Mouse (Mus musculus) urinary bladder, adult 2 months (tissue): ENCODE measurements around the gene AC129217.1. TPM values are rescaled to one million over a fixed set of nuclear protein-coding genes. Genes with fewer than 3 reads are reported as not detected.

Experiments used
- DNase-seq: peaks from one replicate; pipeline ENCODE4 v3.0.0; 2022; ENCODE audit warnings: low spot score
- polyA plus RNA-seq: library from polyadenylated mRNA; depleted of rRNA; stranded (reverse); fragments of >200 nt; gene quantifications from 2 replicates; pipeline ENCODE4 v1.2.3, GENCODE M21; 2012; rRNA removed

The AC129217.1 gene
- 0.40 and 1.5 TPM in 2 replicates for polyA plus RNA-seq

- no peak for DNase-seq
Measured at GRCm38 (mm10) chr19:8829660-8830059, at the start of gene AC129217.1. Gene AC129217.1 (plus strand): TSS chr19:8829773.

- DNase-seq = peak; percentile 79
Measured at GRCm38 (mm10) chr19:8786008-8786781, 43.4 kb upstream of the AC129217.1 start, which contains the start of gene Taf6l. Gene Taf6l (minus strand): TSS chr19:8786417.

DNA sequence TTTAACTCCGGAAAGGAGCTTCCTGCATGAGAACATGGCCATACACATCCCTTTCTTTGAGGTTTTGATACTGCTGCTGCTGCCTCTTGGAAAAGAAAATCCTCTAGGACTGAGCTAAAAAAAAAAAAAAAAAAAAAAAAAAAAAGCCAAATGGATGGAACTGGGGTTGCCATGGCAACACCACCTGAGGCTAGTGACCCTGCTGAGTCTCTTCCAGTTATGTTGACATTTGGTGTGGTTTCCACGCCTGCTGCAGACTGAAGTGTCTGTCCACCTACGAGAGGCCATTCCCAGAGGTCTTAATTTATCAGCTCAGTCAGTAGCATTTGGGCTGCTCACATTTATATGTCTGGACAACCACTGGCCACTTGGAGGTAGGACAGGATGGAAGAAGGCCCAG is 41.1 kb upstream of the AC129217.1 start:
- no peak for DNase-seq

- DNase-seq = no peak
Measured at GRCm38 (mm10) chr19:8789171-8789570, 40.4 kb upstream of the AC129217.1 start.

- DNase-seq = no peak
Measured at GRCm38 (mm10) chr19:8790171-8790570, 39.4 kb upstream of the AC129217.1 start.

DNA sequence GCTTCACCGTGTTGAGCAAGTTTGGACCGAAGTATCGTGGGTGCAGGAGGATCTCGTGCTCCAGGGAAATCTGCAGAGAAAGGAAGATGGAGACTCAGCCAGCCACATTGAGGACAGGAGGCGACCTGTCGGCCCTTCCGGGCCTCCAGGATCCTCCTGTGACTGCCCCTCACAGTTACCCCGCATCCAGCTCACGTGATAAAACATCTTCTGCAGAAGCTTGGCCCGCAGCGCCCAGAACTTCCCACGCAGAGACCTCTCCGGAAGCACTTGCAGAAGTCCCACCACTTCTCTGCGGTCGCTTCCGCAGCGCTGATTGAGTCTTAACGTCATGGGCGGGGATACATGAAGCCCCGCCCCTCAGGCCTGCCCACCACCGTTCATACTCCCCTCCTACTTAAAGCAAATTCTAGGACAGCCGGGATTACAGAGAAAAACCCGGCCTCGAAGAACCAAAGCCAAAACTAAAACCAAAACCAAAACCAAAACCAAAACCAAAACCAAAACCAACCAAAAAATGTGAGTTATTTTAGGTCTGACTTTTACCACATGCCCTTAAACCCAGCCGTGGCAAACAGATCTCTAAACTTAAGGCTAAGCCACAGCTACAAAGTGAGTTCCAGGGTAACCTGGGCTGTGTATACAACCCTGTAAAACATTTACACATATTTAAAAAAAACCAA is 31.2 kb upstream of the AC129217.1 start, which contains the start of gene Polr2g:
TSS of gene Polr2g (minus strand) at position 314 of the 683 bp plus-strand sequence.
- peak; percentile 61 for DNase-seq

GRCm38 (mm10) chr19:8798947-8799315 is 30.6 kb upstream of the AC129217.1 start:
- DNase-seq = no peak

DNA sequence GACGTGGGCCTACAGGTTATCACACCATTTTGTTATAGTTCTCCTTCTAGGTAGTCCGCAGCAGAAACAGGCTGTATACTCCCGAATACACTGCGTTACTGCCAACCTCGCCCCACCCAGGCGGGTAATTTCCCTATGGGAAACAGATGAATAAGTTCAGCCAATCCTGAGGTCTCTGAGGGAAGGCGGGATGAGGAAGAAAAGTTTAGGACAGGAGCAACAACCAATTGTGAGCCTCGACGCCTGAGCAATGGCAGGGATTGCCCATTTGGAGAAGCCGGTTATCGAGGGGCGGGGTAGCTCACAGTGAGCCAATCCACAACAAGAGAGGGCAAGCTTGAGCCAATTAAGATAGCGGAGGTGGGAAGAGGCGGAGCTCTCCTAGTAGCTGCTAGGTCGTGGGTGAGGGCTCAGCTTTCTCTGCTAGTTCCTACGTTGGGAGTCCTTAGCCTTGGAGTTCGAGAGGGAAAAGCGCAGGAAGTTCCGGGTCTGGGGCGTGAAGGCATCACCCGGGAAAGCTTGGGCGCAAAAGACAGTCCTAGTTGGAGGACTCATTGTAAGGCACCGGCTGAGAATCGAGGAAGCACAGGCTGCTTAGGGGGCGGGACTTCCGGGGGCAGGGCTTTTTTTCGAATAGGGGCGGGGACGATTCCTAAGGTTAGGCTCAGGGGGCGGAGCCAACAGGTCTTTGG is 27.3 kb upstream of the AC129217.1 start, which contains the start of gene Zbtb3:
TSS of gene Zbtb3 (plus strand) at position 426 of the 692 bp plus-strand sequence.
- DNase-seq = peak; percentile 64

DNA sequence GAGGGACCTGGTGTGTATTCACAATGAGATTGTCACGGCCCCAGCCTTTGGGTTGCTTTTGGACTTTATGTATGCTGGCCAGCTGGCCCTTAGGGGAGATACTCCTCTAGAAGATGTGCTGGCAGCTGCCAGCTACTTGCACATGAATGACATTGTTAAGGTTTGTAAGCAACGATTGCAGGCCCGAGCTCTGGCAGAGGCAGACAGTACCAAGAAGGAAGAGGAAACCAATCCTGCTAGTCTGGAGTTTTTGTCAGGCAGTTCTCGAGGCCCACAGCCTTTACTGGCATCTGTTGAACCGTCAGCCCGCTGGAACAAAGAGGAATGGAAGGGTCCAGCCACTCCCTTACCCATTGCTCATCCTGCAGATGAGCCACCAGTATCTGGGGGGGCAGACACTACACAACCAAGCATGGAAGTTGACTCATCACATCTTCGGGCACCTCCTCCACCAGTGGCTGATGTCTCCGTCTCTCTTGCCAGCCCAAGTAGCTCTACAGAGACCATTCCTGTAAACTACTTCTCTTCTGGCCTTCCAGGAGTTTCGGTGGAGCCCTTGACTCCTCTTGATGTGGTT is 26.3 kb upstream of the AC129217.1 start:
- DNase-seq = no peak

DNA sequence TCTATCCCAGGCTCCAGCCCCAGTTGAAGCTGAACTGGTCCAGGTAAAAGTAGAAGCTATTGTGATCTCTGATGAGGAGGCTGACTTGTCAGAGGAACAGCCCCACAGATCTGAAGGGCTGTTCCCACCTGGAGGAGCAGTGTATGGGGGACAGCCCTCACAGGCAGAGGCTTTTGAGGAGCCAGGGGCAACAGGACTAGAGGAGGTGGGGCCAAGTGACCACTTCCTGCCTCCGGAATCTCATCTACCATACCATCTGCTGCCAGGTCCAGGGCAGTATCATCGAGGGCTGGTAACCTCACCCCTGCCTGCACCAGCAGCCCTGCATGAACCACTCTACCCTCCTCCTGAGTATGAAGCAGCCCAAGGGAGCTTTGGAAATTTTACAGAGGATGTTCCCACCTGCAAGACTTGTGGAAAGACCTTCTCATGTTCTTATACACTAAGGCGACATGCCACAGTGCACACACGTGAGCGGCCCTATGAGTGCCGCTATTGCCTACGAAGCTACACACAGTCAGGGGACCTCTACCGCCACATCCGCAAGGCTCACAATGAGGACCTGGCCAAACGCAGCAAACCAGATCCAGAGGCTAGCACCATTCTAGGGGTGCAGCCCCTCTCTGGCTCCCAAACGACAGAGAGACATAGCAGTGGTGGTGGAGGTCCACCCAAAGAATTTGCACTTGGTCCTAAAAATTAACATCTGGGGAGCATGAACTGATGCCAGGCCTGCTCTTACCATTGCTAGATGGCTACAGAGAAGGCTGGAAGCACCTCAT is 25.5 kb upstream of the AC129217.1 start:
- no peak for DNase-seq

DNA sequence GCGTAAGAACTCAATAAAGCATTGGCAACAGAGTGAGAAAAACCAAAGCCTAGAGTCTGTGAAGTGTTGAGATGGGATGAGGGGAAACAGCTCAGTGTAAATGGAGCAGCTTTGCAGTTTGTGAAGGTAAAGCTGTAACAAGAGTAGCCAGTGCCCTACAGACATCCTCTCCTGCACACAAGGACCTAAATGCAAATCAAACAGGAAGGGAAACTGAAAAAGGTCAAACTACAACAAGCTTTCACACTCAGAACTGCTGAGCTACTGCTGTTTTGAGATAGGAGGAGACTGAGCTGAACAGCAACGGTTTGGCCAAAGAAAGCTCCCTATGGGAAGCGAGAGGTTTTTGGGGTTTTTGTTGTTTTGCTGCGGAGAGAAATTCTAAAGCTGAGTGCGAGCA is 22.8 kb upstream of the AC129217.1 start:
- no peak for DNase-seq

DNA sequence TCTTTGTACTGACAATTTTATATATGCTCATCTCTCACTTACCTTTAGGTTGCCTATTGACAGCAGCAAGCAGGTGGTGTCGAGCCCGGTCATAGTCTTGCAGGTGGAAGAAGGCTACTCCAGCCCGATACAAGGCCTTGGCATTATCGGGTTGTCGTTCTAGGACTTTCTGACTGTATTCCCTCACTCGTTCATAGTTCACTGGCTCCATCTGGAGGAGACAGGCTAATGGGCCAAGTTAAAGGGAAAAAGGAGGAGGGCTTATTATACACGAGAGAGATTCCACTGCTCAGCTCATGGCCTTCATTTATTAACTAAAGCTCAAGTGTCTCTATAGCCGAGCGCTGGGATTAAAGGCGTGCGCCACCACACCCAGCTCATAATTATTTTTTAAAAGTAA is 13.8 kb upstream of the AC129217.1 start:
- no peak for DNase-seq

GRCm38 (mm10) chr19:8817001-8817400 is 12.6 kb upstream of the AC129217.1 start:
- no peak for DNase-seq

- no peak for DNase-seq
Measured at GRCm38 (mm10) chr19:8818301-8818798, 11.2 kb upstream of the AC129217.1 start.

- peak; percentile 81 for DNase-seq
Measured at GRCm38 (mm10) chr19:8818801-8819595, 10.6 kb upstream of the AC129217.1 start, which contains the start of gene Ttc9c. Gene Ttc9c (minus strand): TSS chr19:8819333.

GRCm38 (mm10) chr19:8819596-8820423 is 9.8 kb upstream of the AC129217.1 start, which contains the start of gene Hnrnpul2:
Gene Hnrnpul2 (plus strand): TSS chr19:8820010.
- peak; percentile 97 for DNase-seq

DNA sequence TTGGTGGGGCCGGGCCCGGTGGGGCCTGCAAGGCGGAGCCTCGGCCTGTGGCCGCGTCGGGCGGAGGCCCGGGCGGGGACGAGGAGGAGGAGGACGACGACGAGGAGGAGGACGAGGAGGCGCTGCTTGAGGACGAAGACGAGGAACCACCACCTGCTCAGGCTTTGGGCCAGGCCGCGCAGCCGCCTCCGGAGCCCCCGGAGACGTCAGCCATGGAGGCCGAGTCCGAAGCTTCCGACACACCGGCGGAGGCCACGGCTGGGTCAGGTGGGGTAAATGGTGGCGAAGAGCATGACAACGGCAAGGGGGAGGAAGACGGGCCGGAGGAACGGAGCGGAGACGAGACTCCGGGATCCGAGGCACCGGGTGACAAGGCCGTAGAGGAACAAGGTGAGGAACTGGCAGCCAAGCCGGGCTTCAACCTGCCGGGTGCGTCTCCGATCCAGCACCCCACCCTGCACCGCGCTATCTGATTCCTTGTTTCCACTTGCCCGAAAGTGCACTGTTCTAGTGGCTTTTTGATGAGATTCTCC is 9.1 kb upstream of the AC129217.1 start:
- no peak for DNase-seq

GRCm38 (mm10) chr19:8821146-8821545 is 8.4 kb upstream of the AC129217.1 start:
- no peak for DNase-seq

DNA sequence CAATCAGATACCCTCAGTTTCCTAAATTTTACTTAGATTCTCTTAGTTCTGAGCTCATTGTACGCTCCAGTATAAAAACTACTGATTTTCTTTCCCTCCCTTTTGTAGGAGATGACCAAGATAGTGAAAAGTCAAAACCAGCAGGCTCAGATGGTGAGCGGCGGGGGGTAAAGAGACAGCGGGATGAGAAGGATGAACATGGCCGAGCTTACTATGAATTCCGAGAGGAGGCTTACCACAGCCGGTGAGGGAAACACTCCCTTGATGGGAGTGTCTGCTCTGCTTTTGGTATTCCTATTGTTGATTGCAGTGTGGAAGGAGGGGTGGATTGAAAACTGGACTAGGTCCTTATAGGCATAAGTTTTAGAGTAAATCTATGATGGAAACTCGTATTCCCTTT is 6.9 kb upstream of the AC129217.1 start:
- DNase-seq = no peak
